Mouse (Mus musculus): ENCODE results near the gene Alg12. TPM values are rescaled to one million over a fixed set of nuclear protein-coding genes. Genes with fewer than 3 reads are reported as not detected.

Alg12 gene
- total RNA-seq (2021): 10 to 100 TPM; 13.0 to 16.3 TPM

GRCm38 (mm10) chr15:88819026-88819905 is at the start of gene Alg12, which contains the start of gene Creld2:
TSS of gene Alg12 (minus strand) at chr15:88819318.
TSS of gene Creld2 (plus strand) at chr15:88819646.
- peak; percentile 100 for DNase-seq

- no peak for DNase-seq
Observed at GRCm38 (mm10) chr15:88868024-88868742, 49.1 kb upstream of the Alg12 start.

GRCm38 (mm10) chr15:88867368-88868023 is 48.4 kb upstream of the Alg12 start:
- no peak for DNase-seq

GRCm38 (mm10) chr15:88866934-88867356 is 47.8 kb upstream of the Alg12 start:
- DNase-seq: no peak

- DNase-seq: no peak
Observed at GRCm38 (mm10) chr15:88865888-88866695, 47.0 kb upstream of the Alg12 start.

- DNase-seq: no peak
Observed at GRCm38 (mm10) chr15:88865061-88865460, 45.9 kb upstream of the Alg12 start.

GRCm38 (mm10) chr15:88864270-88865030 is 45.3 kb upstream of the Alg12 start:
- DNase-seq: no peak

GRCm38 (mm10) chr15:88863695-88864231 is 44.6 kb upstream of the Alg12 start:
- peak; percentile 86 to 88 for DNase-seq

GRCm38 (mm10) chr15:88862881-88863694 is 44.0 kb upstream of the Alg12 start:
- DNase-seq: peak; percentile 66

- DNase-seq: peak; percentile 96 to 97
Observed at GRCm38 (mm10) chr15:88861772-88862622, 42.9 kb upstream of the Alg12 start, which contains the start of gene Pim3. TSS of gene Pim3 (plus strand) at chr15:88862186.

GRCm38 (mm10) chr15:88860781-88861180 is 41.7 kb upstream of the Alg12 start:
- no peak for DNase-seq

GRCm38 (mm10) chr15:88859206-88859970 is 40.3 kb upstream of the Alg12 start:
- no peak for DNase-seq

- DNase-seq: no peak
Observed at GRCm38 (mm10) chr15:88858707-88859106, 39.6 kb upstream of the Alg12 start.

GRCm38 (mm10) chr15:88858141-88858541 is 39.0 kb upstream of the Alg12 start:
- no peak for DNase-seq

- DNase-seq: no peak
Observed at GRCm38 (mm10) chr15:88857361-88857760, 38.2 kb upstream of the Alg12 start.

GRCm38 (mm10) chr15:88856613-88857012 is 37.5 kb upstream of the Alg12 start:
- no peak for DNase-seq

GRCm38 (mm10) chr15:88855896-88856417 is 36.8 kb upstream of the Alg12 start:
- DNase-seq: no peak

All from layer of hippocampus, postnatal 36 days (tissue).